Mouse (Mus musculus) kidney, adult 2 months (tissue): ENCODE data around the gene Hp1bp3. TPM values are rescaled to one million over a fixed set of nuclear protein-coding genes. Genes with fewer than 3 reads are reported as not detected.

Experiments used
- DNase-seq: peaks from one replicate; pipeline ENCODE4 v3.0.0; 2021
- H3K27ac ChIP-seq: fragments of 200-500 bp; 2 replicates; pipeline ENCODE4 v1.5.1; 2012; ENCODE audit warnings: low read depth, low read length, control low read depth, inconsistent platforms; ENCODE audit not compliant: insufficient read depth
- H3K27me3 ChIP-seq: fragments of 200-500 bp; replicated peaks from 2 replicates; pipeline ENCODE4 v1.6.1; 2012; ENCODE audit warnings: mild to moderate bottlenecking, moderate library complexity, low read length, inconsistent platforms; ENCODE audit not compliant: control insufficient read depth, insufficient read depth
- H3K36me3 ChIP-seq: fragments of 200-500 bp; 2 replicates; pipeline ENCODE4 v1.6.1; 2012; ENCODE audit warnings: mild to moderate bottlenecking, moderate library complexity, low read length, inconsistent platforms; ENCODE audit not compliant: control insufficient read depth, insufficient read depth
- H3K4me1 ChIP-seq: fragments of 200-500 bp; 2 replicates; pipeline ENCODE4 v1.6.1; 2011; ENCODE audit warnings: low read length; ENCODE audit not compliant: control insufficient read depth, insufficient read depth
- H3K4me3 ChIP-seq: fragments of 200-500 bp; 2 replicates; pipeline ENCODE4 v1.5.1; 2011; ENCODE audit warnings: mild to moderate bottlenecking, low read depth, low read length, control low read depth; ENCODE audit not compliant: insufficient read depth
- CTCF ChIP-seq: fragments of 200-500 bp; conservative IDR thresholded peaks from 2 replicates; pipeline ENCODE4 v1.5.1; 2011; ENCODE audit warnings: low read depth, mild to moderate bottlenecking, control low read depth, low read length, moderate library complexity, mixed read lengths; ENCODE audit not compliant: insufficient read depth, insufficient read length
- POLR2A ChIP-seq: fragments of 200-500 bp; IDR thresholded peaks from one replicate; pipeline ENCODE4 v1.6.1; 2011; ENCODE audit warnings: low read depth, low read length, control low read depth
- WGBS: fragments of 180-500 bp; shearing (Covaris S2); methylation state at CpG from one replicate; pipeline ENCODE4 v1.1.7; 2018; 5-methylcytosine and 5-hydroxymethylcytosine counted together
- polyA plus RNA-seq: library from polyadenylated mRNA; depleted of rRNA; stranded (reverse); fragments of >200 nt; gene quantifications from 2 replicates; pipeline ENCODE4 v1.2.3, GENCODE M21; 2012; rRNA removed

Hp1bp3 gene
- polyA plus RNA-seq, 1 experiment: 59.5 TPM

GRCm38 (mm10) chr4:138278346-138278745 lies 62.2 kb downstream of the Hp1bp3 start:
- Histone ChIP-seq H3K27ac (no peak overlapping the region), H3K27me3 (no peaks in the 10 kb centered on the region), H3K4me1 (no peaks in the 10 kb centered on the region), H3K4me3 (no peak overlapping the region), H3K36me3 (no peaks in the 10 kb centered on the region)
- no peak for TF ChIP-seq POLR2A
- TF ChIP-seq CTCF: no peak
- 64% methylated on average over 7 of the region's 7 CpGs for WGBS
- DNase-seq: no peak

- WGBS: 20% methylated on average over 4 of the region's 4 CpGs
- peak; percentile 71 for DNase-seq
- TF ChIP-seq POLR2A (no peak), CTCF (peak; percentile 100; the same call in 1 of the 2 replicates)
Measured at GRCm38 (mm10) chr4:138282834-138283233, 66.7 kb downstream of the Hp1bp3 start.

GRCm38 (mm10) chr4:138286411-138286810 lies 70.3 kb downstream of the Hp1bp3 start:
- Histone ChIP-seq H3K36me3 (no peaks in the 10 kb centered on the region), H3K27ac (no peak overlapping the region), H3K4me3 (no peak overlapping the region), H3K27me3 (no peaks in the 10 kb centered on the region), H3K4me1 (no peaks in the 10 kb centered on the region)
- 79% methylated on average over 12 of the region's 12 CpGs for WGBS
- no peak for DNase-seq
- no peak for TF ChIP-seq CTCF
- no peak for TF ChIP-seq POLR2A

More at GRCm38 (mm10) chr4:138282834-138283233, 66.7 kb downstream of the Hp1bp3 start:
- no peaks in the 10 kb centered on the region for H3K4me1 ChIP-seq
- no peak overlapping the region for H3K4me3 ChIP-seq
- H3K36me3 ChIP-seq: no peaks in the 10 kb centered on the region
- H3K27ac ChIP-seq: no peak overlapping the region
- no peaks in the 10 kb centered on the region for H3K27me3 ChIP-seq

GRCm38 (mm10) chr4:138288691-138289090 lies 72.6 kb downstream of the Hp1bp3 start:
- Histone ChIP-seq H3K4me3 (no peak overlapping the region), H3K27ac (no peak overlapping the region), H3K27me3 (no peaks in the 10 kb centered on the region), H3K36me3 (no peaks in the 10 kb centered on the region), H3K4me1 (no peaks in the 10 kb centered on the region)
- DNase-seq: no peak
- 86% methylated on average over 7 of the region's 7 CpGs for WGBS
- no peak for TF ChIP-seq CTCF
- no peak for TF ChIP-seq POLR2A

- no peaks in the 10 kb centered on the region for H3K27me3 ChIP-seq
- TF ChIP-seq CTCF (no peak), POLR2A (no peak)
- no peak for DNase-seq
- H3K4me3 ChIP-seq: no peak overlapping the region
- H3K36me3 ChIP-seq: no peaks in the 10 kb centered on the region
- 87% methylated on average over 13 of the region's 13 CpGs for WGBS
- no peak overlapping the region for H3K27ac ChIP-seq
- no peaks in the 10 kb centered on the region for H3K4me1 ChIP-seq
Measured at GRCm38 (mm10) chr4:138292028-138292427, 75.9 kb downstream of the Hp1bp3 start.

- no peak overlapping the region for H3K27ac ChIP-seq
- H3K36me3 ChIP-seq: no peaks in the 10 kb centered on the region
- H3K4me1 ChIP-seq: no peaks in the 10 kb centered on the region
- no peaks in the 10 kb centered on the region for H3K27me3 ChIP-seq
- H3K4me3 ChIP-seq: no peak overlapping the region
- no peak for DNase-seq
- TF ChIP-seq CTCF (no peak), POLR2A (no peak)
- 70% methylated on average over 18 of the region's 18 CpGs for WGBS
Measured at GRCm38 (mm10) chr4:138293261-138293948, 77.3 kb downstream of the Hp1bp3 start.

GRCm38 (mm10) chr4:138293949-138294550 lies 78.0 kb downstream of the Hp1bp3 start:
- Histone ChIP-seq H3K27ac (no peak overlapping the region), H3K4me3 (no peak overlapping the region), H3K36me3 (no peaks in the 10 kb centered on the region), H3K27me3 (no peaks in the 10 kb centered on the region), H3K4me1 (no peaks in the 10 kb centered on the region)
- no peak for TF ChIP-seq POLR2A
- TF ChIP-seq CTCF: no peak
- WGBS: 60% methylated on average over 10 of the region's 14 CpGs
- DNase-seq: no peak

Other genes with a start within 250 kb of the Hp1bp3 start
- 53.5 and 54.0 TPM in 2 replicates for gene Eif4g3, start 223.3 kb upstream of the Hp1bp3 start, polyA plus RNA-seq
- gene Sh2d5, start 34.1 kb downstream of the Hp1bp3 start, polyA plus RNA-seq: 0.23 and 0.29 TPM in 2 replicates
- 0.48 and 0.64 TPM in 2 replicates for gene Kif17, start 34.1 kb downstream of the Hp1bp3 start, polyA plus RNA-seq
- 157 and 169 TPM in 2 replicates for gene Ddost, start 88.4 kb downstream of the Hp1bp3 start, polyA plus RNA-seq
- 226 and 272 TPM in 2 replicates for gene Pink1, start 110.0 kb downstream of the Hp1bp3 start, polyA plus RNA-seq
- gene Cda, start 151.7 kb downstream of the Hp1bp3 start, polyA plus RNA-seq: 394 and 454 TPM in 2 replicates
- not detected in 2 replicates for gene Fam43b, start 180.2 kb downstream of the Hp1bp3 start, polyA plus RNA-seq
- 31.3 and 31.8 TPM in 2 replicates for gene Mul1, start 218.4 kb downstream of the Hp1bp3 start, polyA plus RNA-seq
- gene Camk2n1, start 238.0 kb downstream of the Hp1bp3 start, polyA plus RNA-seq: 39.6 and 40.1 TPM in 2 replicates